Mouse (Mus musculus) midbrain, postnatal 0 days (tissue): Measurements from ENCODE around the gene Hist2h2bb. TPM values are rescaled to one million over a fixed set of nuclear protein-coding genes. Genes with fewer than 3 reads are reported as not detected.
A peak's percentile ranks its signal among the peaks of the same experiment; 100 is the strongest.
"Not testable (repeated sequence)": the region's sequence is repeated elsewhere in the genome, so short reads cannot be mapped to it uniquely, and the experiment has no call there.

Source experiments
- ATAC-seq: fragments of 200-750 bp; cut with Nextera tagmentation; 2 replicates; pipeline ENCODE4 v1.8.0; 2017; ENCODE audit warnings: moderate number of reproducible peaks, mild to moderate bottlenecking, moderate TSS enrichment, moderate library complexity; ENCODE audit not compliant: low FRiP score
- DNase-seq: peaks from one replicate; pipeline ENCODE4 v3.0.0-alpha.2; 2015; ENCODE audit warnings: low spot score
- H3K27ac ChIP-seq: fragments of 300-500 bp; sonication (generic); 2 replicates; pipeline ENCODE4 v1.5.1; 2014; ENCODE audit warnings: low read depth, mild to moderate bottlenecking, low read length, mixed read lengths
- H3K27me3 ChIP-seq: fragments of 300-500 bp; sonication (generic); 2 replicates; pipeline ENCODE4 v1.6.1; 2014; ENCODE audit warnings: low read length, control low read depth, mixed read lengths; ENCODE audit not compliant: insufficient read depth
- H3K36me3 ChIP-seq: fragments of 300-500 bp; sonication (generic); 2 replicates; pipeline ENCODE4 v1.6.1; 2014; ENCODE audit warnings: low read length, control low read depth, mixed read lengths; ENCODE audit not compliant: insufficient read depth
- H3K4me1 ChIP-seq: fragments of 300-500 bp; sonication (generic); 2 replicates; pipeline ENCODE4 v1.6.1; 2014; ENCODE audit warnings: mild to moderate bottlenecking, control low read depth, antibody characterized with exemption, low read length, mixed read lengths; ENCODE audit not compliant: insufficient read depth
- H3K4me2 ChIP-seq: fragments of 300-500 bp; sonication (generic); 2 replicates; pipeline ENCODE4 v1.6.1; 2014; ENCODE audit warnings: low read depth, mild to moderate bottlenecking, low read length, mixed read lengths; ENCODE audit not compliant: poor library complexity, severe bottlenecking
- H3K4me3 ChIP-seq: fragments of 300-500 bp; sonication (generic); 2 replicates; pipeline ENCODE4 v1.5.1; 2014; ENCODE audit warnings: low read depth, mild to moderate bottlenecking, low read length, moderate library complexity
- H3K9ac ChIP-seq: fragments of 300-500 bp; sonication (generic); replicated peaks from 2 replicates; pipeline ENCODE4 v1.6.1; 2014; ENCODE audit warnings: mild to moderate bottlenecking, low read length, moderate library complexity, mixed read lengths; ENCODE audit not compliant: poor library complexity, severe bottlenecking
- H3K9me3 ChIP-seq: fragments of 300-500 bp; sonication (generic); 2 replicates; pipeline ENCODE4 v1.6.1; 2016; ENCODE audit warnings: low read length, control low read depth
- CTCF ChIP-seq: IDR thresholded peaks from 2 replicates; pipeline ENCODE4 v1.5.1; 2016; ENCODE audit warnings: antibody characterized with exemption, mild to moderate bottlenecking
- WGBS: fragments of 180-500 bp; shearing (Covaris S2); extraction: QIAGEN DNeasy Blood & Tissue Kit; methylation state at CpG from one replicate; pipeline ENCODE4 v1.1.7; 2014; 5-methylcytosine and 5-hydroxymethylcytosine counted together
- polyA plus RNA-seq: library from polyadenylated mRNA; unstranded; fragments of >200 nt; fragmentation: Nextera tagmentation; extraction: Ambion mirVana; gene quantifications from 2 replicates; pipeline ENCODE4 v1.2.1, GENCODE M21; 2015
- total RNA-seq: library from RNA; depleted of rRNA; stranded (reverse); fragments of >200 nt; gene quantifications from 2 replicates; pipeline ENCODE4 v1.2.3, GENCODE M21; 2014; rRNA removed

Gene Hist2h2bb
- total RNA-seq = 162 and 343 TPM in 2 replicates
- 1.0 and 1.7 TPM in 2 replicates for polyA plus RNA-seq

DNA sequence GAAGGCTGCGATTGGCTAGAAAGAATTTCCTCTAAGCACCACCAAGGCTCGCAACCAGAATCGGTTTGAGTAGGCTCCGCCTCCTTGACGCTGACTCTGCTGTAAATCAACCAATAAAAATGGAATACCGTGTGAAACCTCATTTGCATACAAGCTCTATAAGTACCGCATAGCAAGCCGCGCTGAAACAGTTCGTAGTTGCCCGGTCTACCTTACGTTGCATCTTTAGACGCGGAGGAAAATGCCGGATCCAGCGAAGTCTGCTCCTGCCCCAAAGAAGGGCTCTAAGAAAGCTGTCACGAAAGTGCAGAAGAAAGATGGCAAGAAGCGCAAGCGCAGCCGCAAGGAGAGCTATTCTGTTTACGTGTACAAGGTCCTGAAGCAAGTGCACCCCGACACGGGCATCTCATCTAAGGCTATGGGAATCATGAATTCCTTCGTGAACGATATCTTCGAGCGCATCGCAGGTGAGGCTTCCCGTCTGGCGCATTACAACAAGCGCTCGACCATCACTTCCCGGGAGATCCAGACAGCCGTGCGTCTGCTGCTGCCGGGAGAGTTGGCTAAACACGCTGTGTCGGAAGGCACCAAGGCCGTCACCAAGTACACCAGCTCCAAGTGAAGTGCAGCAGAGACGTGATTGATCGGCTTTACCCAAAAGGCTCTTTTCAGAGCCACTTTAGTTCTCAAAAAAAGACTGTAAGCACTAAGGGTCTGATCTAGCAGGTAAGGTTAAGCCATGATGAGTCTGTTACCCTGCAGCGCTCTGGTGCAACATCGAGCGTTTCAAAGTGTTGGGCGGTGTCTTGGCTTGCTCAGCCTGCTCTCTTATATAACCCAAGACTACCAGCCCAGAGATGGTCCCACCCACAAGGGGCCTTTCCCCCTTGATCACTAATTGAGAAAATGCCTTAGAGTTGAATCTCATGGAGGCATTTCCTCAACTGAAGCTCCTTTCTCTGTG is at the start of gene Hist2h2bb:
Gene Hist2h2bb, plus strand, starts transcription at position 242 of the 964 bp plus-strand sequence.
- H3K9me3 ChIP-seq = no peaks in the 10 kb centered on the region
- H3K27me3 ChIP-seq = no peaks in the 10 kb centered on the region
- H3K9ac ChIP-seq = peak within 1 kb of the TSS; percentile 57
- H3K4me2 ChIP-seq = peak within 1 kb of the TSS; percentile 80
- H3K36me3 ChIP-seq = no peaks in the 10 kb centered on the region
- 0 out of 2 replicates have a peak, but pooled peaks cover 5% of the 10 kb centered on the region for H3K4me1 ChIP-seq
- DNase-seq = peak; percentile 99
- no peak for TF ChIP-seq CTCF
- peak within 1 kb of the TSS; percentile 92 for H3K27ac ChIP-seq
- H3K4me3 ChIP-seq = peak within 1 kb of the TSS; percentile 48
- peak; percentile 94 for ATAC-seq
- WGBS = under 1% methylated on average over 45 of the region's 45 CpGs

DNA sequence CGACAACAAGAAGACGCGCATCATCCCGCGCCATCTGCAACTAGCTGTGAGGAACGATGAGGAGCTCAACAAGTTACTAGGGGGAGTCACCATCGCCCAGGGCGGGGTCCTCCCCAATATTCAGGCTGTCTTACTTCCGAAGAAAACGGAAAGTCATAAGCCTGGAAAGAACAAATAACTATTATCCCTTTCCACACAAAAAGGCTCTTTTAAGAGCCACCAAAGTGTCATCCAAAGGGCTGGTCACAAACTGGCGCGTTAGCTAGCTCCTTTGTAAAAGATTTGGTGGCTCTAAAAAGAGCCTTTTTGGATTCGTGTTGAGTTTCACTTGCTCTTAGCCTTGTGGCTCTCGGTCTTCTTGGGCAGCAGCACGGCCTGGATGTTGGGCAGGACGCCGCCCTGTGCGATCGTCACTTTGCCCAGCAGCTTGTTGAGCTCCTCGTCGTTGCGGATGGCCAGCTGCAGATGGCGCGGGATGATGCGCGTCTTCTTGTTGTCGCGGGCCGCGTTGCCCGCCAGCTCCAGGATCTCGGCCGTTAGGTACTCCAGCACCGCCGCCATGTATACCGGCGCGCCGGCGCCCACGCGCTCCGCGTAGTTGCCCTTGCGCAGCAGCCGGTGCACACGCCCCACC is 49.3 kb upstream of the Hist2h2bb start:
- ATAC-seq = peak; percentile 17; the same call in 1 of the 2 replicates

DNA sequence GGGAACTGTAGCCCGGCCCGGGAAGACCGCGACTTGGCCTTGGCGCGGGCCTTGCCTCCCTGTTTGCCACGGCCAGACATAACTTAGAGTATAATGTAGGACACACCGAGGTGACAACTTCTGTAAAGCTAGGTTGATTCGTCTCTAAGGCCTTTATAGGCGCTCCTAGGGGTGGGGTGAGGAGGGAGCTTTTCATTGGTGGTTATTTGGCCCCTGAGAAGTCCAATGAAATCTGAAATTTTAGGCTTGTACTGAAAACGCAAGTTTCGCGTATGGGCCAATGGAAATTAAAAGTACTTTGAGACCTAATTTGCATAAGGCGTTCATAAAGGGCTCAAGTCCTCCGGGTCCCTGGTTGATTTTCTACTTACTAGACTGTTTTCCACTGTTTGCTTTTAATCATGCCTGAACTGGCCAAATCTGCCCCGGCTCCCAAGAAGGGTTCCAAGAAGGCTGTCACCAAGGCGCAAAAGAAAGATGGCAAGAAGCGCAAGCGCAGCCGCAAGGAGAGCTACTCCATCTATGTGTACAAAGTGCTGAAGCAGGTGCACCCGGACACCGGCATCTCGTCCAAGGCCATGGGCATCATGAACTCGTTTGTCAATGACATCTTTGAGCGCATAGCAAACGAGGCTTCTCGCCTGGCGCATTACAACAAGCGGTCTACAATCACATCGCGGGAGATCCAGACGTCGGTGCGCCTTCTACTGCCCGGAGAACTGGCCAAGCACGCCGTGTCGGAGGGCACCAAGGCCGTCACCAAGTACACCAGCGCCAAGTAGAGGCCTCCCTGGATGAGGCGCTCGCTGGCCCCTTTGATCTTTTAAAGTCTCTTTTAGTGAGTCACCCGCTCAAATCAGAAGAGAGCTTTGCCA is 48.5 kb upstream of the Hist2h2bb start, which contains the start of the genes Hist2h2ac and Hist2h2be:
Gene Hist2h2ac, minus strand, starts transcription at position 116 of the 875 bp plus-strand sequence.
Gene Hist2h2be, plus strand, starts transcription at position 355 of the 875 bp plus-strand sequence.
- Histone ChIP-seq H3K36me3 (no peaks in the 10 kb centered on the region), H3K27ac (peak within 1 kb of the TSS; percentile 91), H3K4me3 (peak within 1 kb of the TSS; percentile 51), H3K4me1 (peaks cover 4% of the 10 kb centered on the region; the same call in 1 of the 2 replicates), H3K9me3 (no peaks in the 10 kb centered on the region), H3K4me2 (peak within 1 kb of the TSS; percentile 64), H3K27me3 (no peaks in the 10 kb centered on the region), H3K9ac (peak within 1 kb of the TSS; percentile 61)
- DNase-seq = peak; percentile 94
- peak; percentile 1; the same call in 1 of the 2 replicates for TF ChIP-seq CTCF
- WGBS = under 1% methylated on average over 43 of the region's 43 CpGs
- ATAC-seq = peak; percentile 86

More for the DNA sequence above, 49.3 kb upstream of the Hist2h2bb start:
- not testable (repeated sequence) for H3K36me3 ChIP-seq, H3K27me3 ChIP-seq, H3K4me1 ChIP-seq, H3K9me3 ChIP-seq
- 0% methylated on average over 27 of the region's 47 CpGs for WGBS
- 0 out of 2 replicates have a peak, but pooled peaks have one; percentile 5 for TF ChIP-seq CTCF
- Histone ChIP-seq H3K4me2 (peak overlapping the region; percentile 64), H3K4me3 (peak overlapping the region; percentile 51), H3K9ac (peak overlapping the region; percentile 61), H3K27ac (peak overlapping the region; percentile 91)
- peak; percentile 39 for DNase-seq

DNA sequence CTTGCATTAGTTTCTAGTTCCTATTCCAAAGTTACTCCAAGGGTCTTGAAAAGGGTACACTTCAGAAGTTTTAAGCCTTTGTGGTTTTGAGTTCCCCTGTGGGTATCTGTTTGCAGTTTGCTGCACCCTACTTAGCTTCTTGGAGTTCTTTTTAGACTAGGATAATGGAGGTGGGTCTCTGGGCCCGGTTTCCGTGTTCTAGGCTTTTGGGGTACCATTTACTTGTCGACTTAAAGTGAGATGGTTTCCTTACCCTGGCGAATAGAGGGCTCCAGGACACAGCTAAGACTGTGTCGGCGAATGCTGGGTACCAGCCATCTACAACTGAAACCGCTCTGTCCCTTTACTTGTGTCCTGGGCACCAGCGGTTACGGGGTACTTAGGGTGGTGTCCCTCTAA is 47.9 kb upstream of the Hist2h2bb start:
- 5% methylated on average over 9 of the region's 9 CpGs for WGBS
- ATAC-seq = no peak
- H3K36me3 ChIP-seq = no peaks in the 10 kb centered on the region

DNA sequence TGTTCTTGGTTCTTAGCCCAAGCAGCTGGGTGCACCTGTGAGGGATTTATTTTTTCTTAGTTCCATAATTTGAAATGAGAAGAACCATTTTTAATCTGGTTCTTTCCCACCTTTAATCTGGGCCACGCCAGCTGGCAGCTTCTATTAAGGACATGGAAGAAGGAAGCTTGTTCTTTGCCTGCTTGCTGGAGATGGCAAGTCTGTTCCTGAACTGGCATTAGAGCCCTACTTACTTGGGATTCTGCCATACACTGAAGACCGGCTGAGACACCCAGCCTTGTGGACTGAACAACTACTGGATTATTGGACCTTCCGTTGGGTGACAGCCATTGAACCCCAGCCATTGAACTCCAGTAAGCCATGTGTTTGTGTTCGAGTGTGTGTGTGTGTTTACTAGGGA is 46.8 kb upstream of the Hist2h2bb start:
- no peak for DNase-seq

More for the DNA sequence above, 47.9 kb upstream of the Hist2h2bb start:
- Histone ChIP-seq H3K4me3 (peak overlapping the region; percentile 51), H3K9me3 (no peaks in the 10 kb centered on the region), H3K4me1 (peaks cover 4% of the 10 kb centered on the region; the same call in 1 of the 2 replicates), H3K4me2 (peak overlapping the region; percentile 64), H3K27me3 (no peaks in the 10 kb centered on the region), H3K9ac (no peak overlapping the region; the same call in 1 of the 2 replicates), H3K27ac (peak overlapping the region; percentile 91; the same call in 1 of the 2 replicates)
- no peak for DNase-seq
- TF ChIP-seq CTCF = no peak

More for the DNA sequence above, 46.8 kb upstream of the Hist2h2bb start:
- Histone ChIP-seq H3K4me3 (no peak overlapping the region), H3K27me3 (no peaks in the 10 kb centered on the region), H3K4me2 (peak overlapping the region; percentile 18; the same call in 1 of the 2 replicates), H3K9ac (no peak overlapping the region), H3K36me3 (no peaks in the 10 kb centered on the region), H3K27ac (no peak overlapping the region), H3K4me1 (peaks cover 4% of the 10 kb centered on the region; the same call in 1 of the 2 replicates), H3K9me3 (no peaks in the 10 kb centered on the region)
- no peak for ATAC-seq
- 84% methylated on average over 4 of the region's 4 CpGs for WGBS
- TF ChIP-seq CTCF = no peak
